Mouse (Mus musculus) T-cell, adult 66 days (primary cell): ENCODE measurements around the gene Meig1. TPM values are rescaled to one million over a fixed set of nuclear protein-coding genes. Genes with fewer than 3 reads are reported as not detected.

Experiments
- total RNA-seq, 2 experiments: library from RNA; stranded (reverse); gene quantifications; 3 replicates in 1 of 2; 4 replicates in 1 of 2; pipeline ENCODE4 v1.2.4; 2023

Gene Meig1
- not detected for total RNA-seq

GRCm38 (mm10) chr2:3422548-3422947 lies at the start of gene Meig1:
Gene Meig1 (minus strand): TSS chr2:3422648.

GRCm38 (mm10) chr2:3423841-3424578 lies 1.6 kb upstream of the Meig1 start, which contains the start of gene Dclre1c:
Gene Dclre1c (plus strand): TSS chr2:3424131.

GRCm38 (mm10) chr2:3397110-3397509 lies 25.3 kb downstream of the Meig1 start, which contains the start of gene Olah:
Gene Olah (minus strand): TSS chr2:3397210.

Other genes with a start within 250 kb of the Meig1 start
- gene Nmt2, start 138.4 kb downstream of the Meig1 start, total RNA-seq = 10 to 100 TPM; 33.8 to 39.1 TPM
- gene Rpp38, start 90.0 kb downstream of the Meig1 start, total RNA-seq = 1 to 10 TPM; 4.1 to 5.3 TPM
- gene Acbd7, start 86.5 kb downstream of the Meig1 start, total RNA-seq = not detected
- not detected for gene Olah, start 25.4 kb downstream of the Meig1 start, total RNA-seq
- 10 to 100 TPM; 26.9 to 27.9 TPM for gene Dclre1c, start 1.5 kb upstream of the Meig1 start, total RNA-seq
- gene Suv39h2, start 52.4 kb upstream of the Meig1 start, total RNA-seq = 1 to 10 TPM; 2.0 to 2.7 TPM
- 10 to 100 TPM; 21.0 to 22.9 TPM for gene Gm45902, start 90.1 kb upstream of the Meig1 start, total RNA-seq
- gene Hspa14, start 90.2 kb upstream of the Meig1 start, total RNA-seq = 100 to 1,000 TPM; 104 to 124 TPM
- under 1 TPM; 0.36 to 0.82 TPM for gene Cdnf, start 90.4 kb upstream of the Meig1 start, total RNA-seq
- gene Fam107b, start 147.8 kb upstream of the Meig1 start, total RNA-seq = 100 to 1,000 TPM; 274 to 296 TPM